Mouse (Mus musculus) CH12.LX (cell line): ENCODE measurements at regions not wholly inside any gene's neighbourhood (a gene's known extent, or its start where the extent isn't known, plus 50 kb on each side); places are given as distances from the start of the nearest gene placed in this dataset.

Experiments
- DNase-seq: peaks from one replicate; pipeline ENCODE4 v3.0.0-alpha.2; 2013; ENCODE audit errors: extremely low read depth
- H3K27ac ChIP-seq: 2 replicates; pipeline ENCODE4 v1.5.1; 2012; ENCODE audit warnings: low read depth, mild to moderate bottlenecking, control low read depth, moderate library complexity; ENCODE audit not compliant: insufficient read depth
- H3K27me3 ChIP-seq: replicated peaks from 2 replicates; pipeline ENCODE3; 2012; ENCODE audit warnings: inconsistent platforms
- H3K36me3 ChIP-seq, 2 experiments: replicated peaks in 1 of 2; 2 replicates each; pipeline versions ENCODE3 to v1.6.1; 2012; ENCODE audit warnings: inconsistent platforms in 1 of 2, low read length in 1 of 2, mild to moderate bottlenecking in 1 of 2, mixed read lengths in 1 of 2, moderate library complexity in 1 of 2; ENCODE audit not compliant: control insufficient read depth in 1 of 2, insufficient read depth in 1 of 2
- H3K4me1 ChIP-seq, 2 experiments: 2 replicates each; pipeline ENCODE4 v1.6.1; 2012; ENCODE audit warnings: inconsistent platforms in 1 of 2, moderate library complexity in 1 of 2; ENCODE audit not compliant: insufficient read depth in 2 of 2, control insufficient read depth in 1 of 2
- H3K4me2 ChIP-seq: 2 replicates; pipeline ENCODE4 v1.6.1; 2012; ENCODE audit warnings: low read depth, mild to moderate bottlenecking, control low read depth; ENCODE audit not compliant: poor library complexity, insufficient read depth, severe bottlenecking
- H3K4me3 ChIP-seq, 3 experiments: fragments of 150-350 bp in 1 of 3; sonication (generic) in 1 of 3; replicated peaks in 1 of 3; 2 replicates each; pipeline versions ENCODE3 to v1.5.1; 2011 to 2012; ENCODE audit warnings: low read depth in 2 of 3, low read length in 2 of 3, mild to moderate bottlenecking in 2 of 3, moderate library complexity in 2 of 3, control low read depth in 1 of 3, improper control_type of control experiment in 1 of 3, inconsistent platforms in 1 of 3, mixed read lengths in 1 of 3; ENCODE audit not compliant: poor library complexity in 1 of 3
- H3K79me2 ChIP-seq: replicated peaks from 2 replicates; pipeline ENCODE4 v1.6.1; 2012; ENCODE audit warnings: mild to moderate bottlenecking, moderate library complexity; ENCODE audit not compliant: control insufficient read depth, poor library complexity, insufficient read depth, severe bottlenecking; ENCODE audit errors: extremely low read depth
- H3K9ac ChIP-seq: 2 replicates; pipeline ENCODE4 v1.6.1; 2012; ENCODE audit warnings: low read depth, mild to moderate bottlenecking, control low read depth, moderate library complexity; ENCODE audit not compliant: insufficient read depth
- H3K9me3 ChIP-seq: replicated peaks from 2 replicates; pipeline ENCODE3; 2012; ENCODE audit warnings: low read length, inconsistent platforms, mixed read lengths
- BHLHE40 ChIP-seq: IDR thresholded peaks from 2 replicates; pipeline ENCODE4 v1.6.1; 2011; ENCODE audit warnings: mild to moderate bottlenecking, low read depth, low read length, improper control_type of control experiment
- CHD1 ChIP-seq: IDR thresholded peaks from 2 replicates; pipeline ENCODE4 v1.6.1; 2012; ENCODE audit warnings: low read depth, low read length, improper control_type of control experiment, inconsistent platforms
- CHD2 ChIP-seq: IDR thresholded peaks from 2 replicates; pipeline ENCODE4 v1.6.1; 2011; ENCODE audit warnings: low read length, improper control_type of control experiment
- CTCF ChIP-seq, 2 experiments: IDR thresholded peaks in 1 of 2; conservative IDR thresholded peaks in 1 of 2; 2 replicates each; pipeline ENCODE4 v1.5.1; 2011 to 2012; ENCODE audit warnings: low read depth in 2 of 2, low read length in 2 of 2, improper control_type of control experiment in 1 of 2, inconsistent platforms in 1 of 2, mild to moderate bottlenecking in 1 of 2, moderate library complexity in 1 of 2
- E2F4 ChIP-seq: IDR thresholded peaks from 2 replicates; pipeline ENCODE4 v1.6.1; 2011; ENCODE audit warnings: low read depth, low read length, improper control_type of control experiment; ENCODE audit not compliant: insufficient replicate concordance
- ELF1 ChIP-seq: IDR thresholded peaks from 2 replicates; pipeline ENCODE4 v1.6.1; 2014; ENCODE audit warnings: low read depth, mild to moderate bottlenecking, inconsistent platforms, low read length, improper control_type of control experiment
- EP300 ChIP-seq: IDR thresholded peaks from 2 replicates; pipeline ENCODE4 v1.6.1; 2011; ENCODE audit warnings: low read length, improper control_type of control experiment
- GABPA ChIP-seq: IDR thresholded peaks from 2 replicates; pipeline ENCODE4 v1.6.1; 2012; ENCODE audit warnings: low read depth, low read length, improper control_type of control experiment, inconsistent platforms; ENCODE audit not compliant: insufficient replicate concordance
- HCFC1 ChIP-seq: IDR thresholded peaks from 2 replicates; pipeline ENCODE4 v1.6.1; 2012; ENCODE audit warnings: low read depth, mild to moderate bottlenecking, inconsistent platforms, low read length, improper control_type of control experiment
- JUN ChIP-seq: IDR thresholded peaks from 2 replicates; pipeline ENCODE4 v1.6.1; 2011; ENCODE audit warnings: low read depth, mild to moderate bottlenecking, low read length, improper control_type of control experiment, moderate library complexity; ENCODE audit not compliant: insufficient read depth
- KAT2A ChIP-seq: IDR thresholded peaks from 2 replicates; pipeline ENCODE4 v1.6.1; 2012; ENCODE audit warnings: low read length, improper control_type of control experiment, inconsistent platforms; ENCODE audit not compliant: insufficient replicate concordance
- MAX ChIP-seq: IDR thresholded peaks from 2 replicates; pipeline ENCODE4 v1.6.1; 2011; ENCODE audit warnings: low read length, improper control_type of control experiment
- MAZ ChIP-seq: IDR thresholded peaks from 2 replicates; pipeline ENCODE4 v1.6.1; 2012; ENCODE audit warnings: low read depth, mild to moderate bottlenecking, inconsistent platforms, low read length, improper control_type of control experiment, moderate library complexity
- MEF2A ChIP-seq: IDR thresholded peaks from 2 replicates; pipeline ENCODE4 v1.6.1; 2014; ENCODE audit warnings: low read depth, mild to moderate bottlenecking, inconsistent platforms, low read length, improper control_type of control experiment, borderline replicate concordance
- MXI1 ChIP-seq: IDR thresholded peaks from 2 replicates; pipeline ENCODE4 v1.6.1; 2011; ENCODE audit warnings: mild to moderate bottlenecking, low read depth, low read length, improper control_type of control experiment
- NELFE ChIP-seq: IDR thresholded peaks from 2 replicates; pipeline ENCODE4 v1.6.1; 2011; ENCODE audit warnings: low read depth, low read length, improper control_type of control experiment
- PAX5 ChIP-seq: IDR thresholded peaks from 2 replicates; pipeline ENCODE4 v1.6.1; 2012; ENCODE audit warnings: low read length, inconsistent platforms, mixed read lengths
- RAD21 ChIP-seq: IDR thresholded peaks from 2 replicates; pipeline ENCODE4 v1.6.1; 2011; ENCODE audit warnings: low read depth, mild to moderate bottlenecking, low read length, improper control_type of control experiment, moderate library complexity
- TBP ChIP-seq: conservative IDR thresholded peaks from 2 replicates; pipeline ENCODE4 v1.6.1; 2011; ENCODE audit warnings: low read depth, low read length, improper control_type of control experiment
- USF2 ChIP-seq: conservative IDR thresholded peaks from 2 replicates; pipeline ENCODE4 v1.6.1; 2011; ENCODE audit warnings: low read depth, low read length, improper control_type of control experiment
- ZC3H11A ChIP-seq: IDR thresholded peaks from 2 replicates; pipeline ENCODE4 v1.6.1; 2012; ENCODE audit warnings: low read depth, mild to moderate bottlenecking, inconsistent platforms, low read length, improper control_type of control experiment
- ZKSCAN1 ChIP-seq: IDR thresholded peaks from 2 replicates; pipeline ENCODE4 v1.6.1; 2012; ENCODE audit warnings: low read depth, inconsistent platforms, low read length, improper control_type of control experiment, borderline replicate concordance
- dilution Hi-C: fragments of 300-500 bp; cut with MboI; formaldehyde crosslinking; loops from 2 replicates; pipeline ENCODE4 v1.14.3; 2020; ENCODE audit warnings: low sequenced_read_pairs; ENCODE audit not compliant: extremely low pct_unique_long_range_greater_than_20kb, extremely low pct_ligation_motif_present
- in situ Hi-C: fragments of 300-500 bp; cut with MboI; formaldehyde crosslinking; loops from 3 replicates; pipeline ENCODE4 v1.14.3; 2019; ENCODE audit warnings: low sequenced_read_pairs, low pct_ligation_motif_present, low pct_unique_long_range_greater_than_20kb, mixed read lengths

DNA sequence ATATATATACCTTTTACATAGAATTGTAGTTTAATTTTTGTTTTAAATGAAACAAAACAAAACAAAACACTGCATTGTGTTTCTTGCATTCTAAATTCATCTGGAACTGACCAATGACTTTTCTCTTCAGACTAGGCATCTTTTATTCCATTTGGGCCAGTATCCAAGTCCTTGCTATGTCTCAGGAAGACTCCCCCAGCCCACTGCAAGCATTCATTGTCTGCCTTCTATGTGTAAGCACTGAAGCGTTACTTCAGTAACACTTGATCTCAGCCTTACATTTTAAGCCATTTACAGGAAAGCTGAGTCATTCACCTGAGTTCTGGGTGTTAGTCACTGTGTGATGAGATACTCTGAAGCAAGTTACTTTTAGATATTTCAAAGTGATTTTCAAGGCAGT lies 425.3 kb upstream of the Ccnh start:
- Histone ChIP-seq H3K36me3 (no peaks in the 10 kb centered on the region), H3K4me1 (no peaks in the 10 kb centered on the region), H3K79me2 (no peaks in the 10 kb centered on the region), H3K9ac (no peak overlapping the region)
- TF ChIP-seq E2F4: no peak
- TF ChIP-seq MAX: no peak
- TF ChIP-seq GABPA: no peak
- TF ChIP-seq CHD2: no peak
- no peak for TF ChIP-seq NELFE
- TF ChIP-seq KAT2A: no peak
- TF ChIP-seq PAX5: no peak
- TF ChIP-seq ZC3H11A: no peak
- no peak for TF ChIP-seq MXI1
- TF ChIP-seq EP300: no peak
- TF ChIP-seq HCFC1: no peak
- no peak for TF ChIP-seq MEF2A
- TF ChIP-seq JUN: no peak
- TF ChIP-seq CTCF (conservative IDR thresholded peaks at IDR 0.05 in 1 of 2, IDR thresholded peaks at IDR 0.05 in 1 of 2; ENCODE audit: low read depth in 2 of 2, low read length in 2 of 2): no peak
- TF ChIP-seq USF2: no peak
- no peak for TF ChIP-seq ZKSCAN1
- TF ChIP-seq RAD21: no peak
- TF ChIP-seq, all 38 proteins: peak for 0
- no peaks in the 10 kb centered on the region for H3K27me3 ChIP-seq
- dilution Hi-C loops: no loop called here
- no peak for DNase-seq
- H3K4me2 ChIP-seq: no peak overlapping the region
- no peak overlapping the region for H3K27ac ChIP-seq
- H3K4me3 ChIP-seq: no peak overlapping the region
- in situ Hi-C loops: no loop called here
- no peaks in the 10 kb centered on the region for H3K9me3 ChIP-seq

DNA sequence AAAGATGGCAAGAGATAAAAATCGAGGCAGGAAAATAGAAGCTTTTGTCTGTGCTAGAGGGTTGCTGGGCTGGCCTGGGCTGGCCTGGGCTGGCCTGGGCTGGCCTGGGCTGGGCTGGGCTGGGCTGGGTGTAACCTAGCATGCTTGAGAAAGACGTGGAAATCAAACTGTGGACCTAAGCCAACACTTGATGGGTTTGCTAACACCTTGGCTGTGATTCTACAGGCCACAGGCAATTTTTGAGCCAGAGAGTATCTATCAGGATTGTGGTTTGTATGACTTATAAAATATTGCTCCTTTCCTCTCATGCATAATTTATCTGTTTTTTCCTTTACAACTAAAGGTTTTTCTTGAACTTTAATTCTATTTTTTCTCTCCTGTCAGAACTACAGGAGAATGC lies 417.3 kb upstream of the Ccnh start:
- in situ Hi-C loops: no loop called here
- no peaks in the 10 kb centered on the region for H3K79me2 ChIP-seq

More for the DNA sequence above, 417.3 kb upstream of the Ccnh start:
- no peak for TF ChIP-seq TBP
- no peak for TF ChIP-seq BHLHE40
- TF ChIP-seq EP300: no peak
- TF ChIP-seq ELF1: no peak
- TF ChIP-seq MAZ: no peak
- no peak for TF ChIP-seq CHD1
- TF ChIP-seq, all 38 proteins: peak for 0
- Histone ChIP-seq H3K4me2 (no peak overlapping the region), H3K27me3 (no peaks in the 10 kb centered on the region), H3K27ac (no peak overlapping the region), H3K9me3 (no peaks in the 10 kb centered on the region), H3K9ac (no peak overlapping the region), H3K36me3 (no peaks in the 10 kb centered on the region), H3K4me1 (peaks cover 0 to 3% of the 10 kb centered on the region in 2 experiments; a peak in 1 of 4 replicates), H3K4me3 (no peak overlapping the region)
- DNase-seq: no peak
- dilution Hi-C loops: no loop called here
